Mouse (Mus musculus) testis, adult 2 months (tissue): ENCODE measurements at regions not wholly inside any gene's neighbourhood (a gene's known extent, or its start where the extent isn't known, plus 50 kb on each side); places are given as distances from the start of the nearest gene placed in this dataset.

Experiments
- CTCF ChIP-seq: fragments of 200-500 bp; IDR thresholded peaks from 2 replicates; pipeline ENCODE4 v1.5.1; 2012; ENCODE audit warnings: low read depth, mild to moderate bottlenecking, inconsistent platforms, low read length, moderate library complexity; ENCODE audit not compliant: control insufficient read depth, insufficient read depth, insufficient replicate concordance
- POLR2A ChIP-seq: fragments of 200-500 bp; IDR thresholded peaks from 2 replicates; pipeline ENCODE4 v1.6.1; 2012; ENCODE audit warnings: low read depth, mild to moderate bottlenecking, inconsistent platforms, low read length, moderate library complexity; ENCODE audit not compliant: control insufficient read depth

- no peak for TF ChIP-seq CTCF
- no peak for TF ChIP-seq POLR2A
These were observed 232.6 kb downstream of the Gm45692 start for GRCm38 (mm10) chr8:26351643-26352540.
